Mouse (Mus musculus): ENCODE data around the gene Mchr1. TPM values are rescaled to one million over a fixed set of nuclear protein-coding genes. Genes with fewer than 3 reads are reported as not detected.

Gene Mchr1
- total RNA-seq (2014; rRNA removed) (5.9 and 11.1 TPM in 2 replicates), polyA plus RNA-seq (2015; fragmentation: Nextera tagmentation; extraction: Ambion mirVana) (7.0 and 7.8 TPM in 2 replicates)

GRCm38 (mm10) chr15:81235086-81235920, at the start of gene Mchr1:
TSS of gene Mchr1 (plus strand) at chr15:81235499.
- peak; percentile 65 for TF ChIP-seq CTCF (IDR thresholded peaks at IDR 0.05; ENCODE audit: low read depth)
- ATAC-seq (peak; percentile 89), DNase-seq (ENCODE audit: low spot score) (peak; percentile 84)
- peak within 1 kb of the TSS; percentile 43 for H3K4me3 ChIP-seq (ENCODE audit: low read length)
- no peaks in the 10 kb centered on the region for H3K27me3 ChIP-seq (ENCODE audit: insufficient read depth, low read length)
- H3K4me1 ChIP-seq (ENCODE audit: insufficient read depth, low read length), result peaks cover 9% of the 10 kb centered on the region
- peak within 1 kb of the TSS; percentile 43; the same call in 1 of the 2 replicates for H3K27ac ChIP-seq
- WGBS, result under 1% methylated on average over 25 of the region's 25 CpGs
- H3K9ac ChIP-seq (replicated peaks; ENCODE audit: low read length), result peak within 1 kb of the TSS; percentile 54
- no peaks in the 10 kb centered on the region for H3K36me3 ChIP-seq (ENCODE audit: insufficient read depth, low read length)
- H3K4me2 ChIP-seq (ENCODE audit: low read depth, low read length), result peak within 1 kb of the TSS; percentile 73
- H3K9me3 ChIP-seq (ENCODE audit: low read length), result no peaks in the 10 kb centered on the region

GRCm38 (mm10) chr15:81189061-81189460, 46.2 kb upstream of the Mchr1 start:
- DNase-seq (ENCODE audit: low spot score) (no peak), ATAC-seq (no peak)
- peaks cover 9% of the 10 kb centered on the region; the same call in 1 of the 2 replicates for H3K4me1 ChIP-seq (ENCODE audit: insufficient read depth, low read length)
- no peaks in the 10 kb centered on the region for H3K9me3 ChIP-seq (ENCODE audit: low read length)
- 91% methylated on average over 2 of the region's 2 CpGs for WGBS
- H3K9ac ChIP-seq (replicated peaks; ENCODE audit: low read length), result peak overlapping the region; percentile 73; the same call in 1 of the 2 replicates
- peak overlapping the region; percentile 68 for H3K4me2 ChIP-seq (ENCODE audit: low read depth, low read length)
- no peak for TF ChIP-seq CTCF (IDR thresholded peaks at IDR 0.05; ENCODE audit: low read depth)
- H3K4me3 ChIP-seq (ENCODE audit: low read length), result peak overlapping the region; percentile 85
- no peaks in the 10 kb centered on the region for H3K36me3 ChIP-seq (ENCODE audit: insufficient read depth, low read length)
- no peak overlapping the region for H3K27ac ChIP-seq
- H3K27me3 ChIP-seq (ENCODE audit: insufficient read depth, low read length), result no peaks in the 10 kb centered on the region

- H3K4me3 ChIP-seq (ENCODE audit: low read length), result peak overlapping the region; percentile 85
- peak overlapping the region; percentile 73 for H3K9ac ChIP-seq (replicated peaks; ENCODE audit: low read length)
- H3K36me3 ChIP-seq (ENCODE audit: insufficient read depth, low read length), result no peaks in the 10 kb centered on the region
- no peak; the same call in 1 of the 2 replicates for ATAC-seq
- WGBS, result under 1% methylated on average over 36 of the region's 46 CpGs
- H3K27me3 ChIP-seq (ENCODE audit: insufficient read depth, low read length), result no peaks in the 10 kb centered on the region
- TF ChIP-seq CTCF (IDR thresholded peaks at IDR 0.05; ENCODE audit: low read depth), result no peak
- no peaks in the 10 kb centered on the region for H3K9me3 ChIP-seq (ENCODE audit: low read length)
- peaks cover 9% of the 10 kb centered on the region; the same call in 1 of the 2 replicates for H3K4me1 ChIP-seq (ENCODE audit: insufficient read depth, low read length)
- peak overlapping the region; percentile 68 for H3K4me2 ChIP-seq (ENCODE audit: low read depth, low read length)
- peak overlapping the region; percentile 57 for H3K27ac ChIP-seq
- DNase-seq (ENCODE audit: low spot score), result peak; percentile 46
These were observed 45.2 kb upstream of the Mchr1 start for GRCm38 (mm10) chr15:81190011-81190629.

- Histone ChIP-seq H3K27ac (peak within 1 kb of the TSS; percentile 62), H3K4me1 (ENCODE audit: insufficient read depth, low read length) (peaks cover 9% of the 10 kb centered on the region; the same call in 1 of the 2 replicates), H3K9ac (replicated peaks; ENCODE audit: low read length) (peak within 1 kb of the TSS; percentile 73), H3K9me3 (ENCODE audit: low read length) (no peaks in the 10 kb centered on the region), H3K4me2 (ENCODE audit: low read depth, low read length) (peak within 1 kb of the TSS; percentile 68), H3K27me3 (ENCODE audit: insufficient read depth, low read length) (no peaks in the 10 kb centered on the region), H3K4me3 (ENCODE audit: low read length) (peak within 1 kb of the TSS; percentile 85), H3K36me3 (ENCODE audit: insufficient read depth, low read length) (no peaks in the 10 kb centered on the region)
- ATAC-seq, result peak; percentile 100
- peak; percentile 99 for DNase-seq (ENCODE audit: low spot score)
- under 1% methylated on average over 46 of the region's 48 CpGs for WGBS
- TF ChIP-seq CTCF (IDR thresholded peaks at IDR 0.05; ENCODE audit: low read depth), result peak; percentile 14; the same call in 1 of the 2 replicates
These were observed 44.6 kb upstream of the Mchr1 start, which contains the start of gene Mrtfa for GRCm38 (mm10) chr15:81190630-81191178. TSS of gene Mrtfa (minus strand) at chr15:81190757.

- Histone ChIP-seq H3K36me3 (ENCODE audit: insufficient read depth, low read length) (no peaks in the 10 kb centered on the region), H3K9ac (replicated peaks; ENCODE audit: low read length) (peak overlapping the region; percentile 59), H3K27ac (peak overlapping the region; percentile 62), H3K27me3 (ENCODE audit: insufficient read depth, low read length) (no peaks in the 10 kb centered on the region), H3K9me3 (ENCODE audit: low read length) (no peaks in the 10 kb centered on the region), H3K4me1 (ENCODE audit: insufficient read depth, low read length) (peaks cover 9% of the 10 kb centered on the region; the same call in 1 of the 2 replicates), H3K4me2 (ENCODE audit: low read depth, low read length) (peak overlapping the region; percentile 66), H3K4me3 (ENCODE audit: low read length) (peak overlapping the region; percentile 85)
- TF ChIP-seq CTCF (IDR thresholded peaks at IDR 0.05; ENCODE audit: low read depth), result no peak
- no peak for DNase-seq (ENCODE audit: low spot score)
- ATAC-seq, result no peak
- 27% methylated on average over 9 of the region's 9 CpGs for WGBS
These were observed 44.0 kb upstream of the Mchr1 start for GRCm38 (mm10) chr15:81191303-81191702.

GRCm38 (mm10) chr15:81192316-81192715, 43.0 kb upstream of the Mchr1 start:
- ATAC-seq (no peak), DNase-seq (ENCODE audit: low spot score) (no peak)
- H3K36me3 ChIP-seq (ENCODE audit: insufficient read depth, low read length), result no peaks in the 10 kb centered on the region
- no peaks in the 10 kb centered on the region for H3K9me3 ChIP-seq (ENCODE audit: low read length)
- H3K27ac ChIP-seq, result no peak overlapping the region
- WGBS, result 79% methylated on average over 5 of the region's 5 CpGs
- no peak overlapping the region for H3K9ac ChIP-seq (replicated peaks; ENCODE audit: low read length)
- H3K4me1 ChIP-seq (ENCODE audit: insufficient read depth, low read length), result peaks cover 9% of the 10 kb centered on the region; the same call in 1 of the 2 replicates
- H3K4me2 ChIP-seq (ENCODE audit: low read depth, low read length), result no peak overlapping the region
- no peak for TF ChIP-seq CTCF (IDR thresholded peaks at IDR 0.05; ENCODE audit: low read depth)
- H3K4me3 ChIP-seq (ENCODE audit: low read length), result no peak overlapping the region
- H3K27me3 ChIP-seq (ENCODE audit: insufficient read depth, low read length), result no peaks in the 10 kb centered on the region
